Mouse (Mus musculus): ENCODE data around the gene Sdc1. TPM values are rescaled to one million over a fixed set of nuclear protein-coding genes. Genes with fewer than 3 reads are reported as not detected.

Gene Sdc1
- polyA plus RNA-seq, 1 experiment, result 4.5 TPM

DNA sequence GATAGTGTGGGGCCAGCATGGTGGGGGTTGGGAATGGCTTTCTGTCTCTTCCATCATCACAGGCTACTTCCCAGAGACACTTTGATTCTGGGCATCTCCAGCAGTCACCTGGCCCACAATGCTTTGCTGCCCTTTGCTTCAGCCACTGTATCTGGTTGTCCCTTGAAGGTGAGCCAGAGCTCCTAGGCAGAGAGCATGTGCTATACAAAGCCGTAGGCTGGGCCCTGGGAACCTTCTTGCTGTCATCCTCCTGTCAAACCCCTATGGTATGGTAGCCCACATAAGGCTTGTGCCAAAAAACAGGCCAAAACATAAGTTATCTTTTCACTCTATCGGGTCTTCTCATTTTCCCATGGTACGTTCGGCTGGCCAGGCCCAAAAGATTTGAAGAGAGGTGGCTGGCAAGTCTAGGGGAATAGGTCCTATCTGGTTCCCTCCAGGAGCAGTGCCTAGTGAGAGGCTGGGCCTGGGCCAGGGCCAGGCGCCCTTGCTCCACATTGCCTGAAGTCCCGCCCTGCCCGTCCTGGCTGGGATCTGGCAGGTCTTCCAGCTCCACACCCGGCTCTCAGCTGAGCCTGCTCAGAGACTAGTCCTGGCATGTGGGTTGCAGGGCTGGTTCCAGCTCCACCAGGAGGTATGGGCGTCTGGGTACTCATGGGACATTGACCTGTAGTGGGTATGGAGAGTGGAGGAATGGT, 10.7 kb downstream of the Sdc1 start:
- no peak for DNase-seq (ENCODE audit: extremely low spot score in 1 of 2, low spot score in 1 of 2)

DNA sequence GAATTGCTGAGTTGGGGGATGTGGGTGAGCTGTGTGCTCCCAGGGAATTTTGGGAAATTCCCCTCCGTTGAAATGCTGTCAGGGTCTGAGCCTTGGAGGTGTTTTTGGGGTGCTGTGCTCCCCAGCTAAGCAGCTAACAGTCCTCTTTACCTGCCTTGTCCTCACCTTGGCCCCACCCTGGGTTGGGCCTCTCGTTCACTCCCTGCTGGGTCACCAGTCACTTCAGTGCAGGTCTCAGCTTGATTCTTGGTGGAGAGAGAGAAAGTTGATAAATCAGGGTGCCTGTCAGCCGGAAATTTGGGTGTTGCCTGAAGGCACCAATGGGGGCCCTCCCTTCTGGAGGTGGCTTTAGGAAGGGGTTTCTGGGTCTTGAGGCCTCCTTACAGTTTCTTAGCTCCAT, 11.4 kb downstream of the Sdc1 start:
- DNase-seq (ENCODE audit: extremely low spot score in 1 of 2, low spot score in 1 of 2), result no peak

DNA sequence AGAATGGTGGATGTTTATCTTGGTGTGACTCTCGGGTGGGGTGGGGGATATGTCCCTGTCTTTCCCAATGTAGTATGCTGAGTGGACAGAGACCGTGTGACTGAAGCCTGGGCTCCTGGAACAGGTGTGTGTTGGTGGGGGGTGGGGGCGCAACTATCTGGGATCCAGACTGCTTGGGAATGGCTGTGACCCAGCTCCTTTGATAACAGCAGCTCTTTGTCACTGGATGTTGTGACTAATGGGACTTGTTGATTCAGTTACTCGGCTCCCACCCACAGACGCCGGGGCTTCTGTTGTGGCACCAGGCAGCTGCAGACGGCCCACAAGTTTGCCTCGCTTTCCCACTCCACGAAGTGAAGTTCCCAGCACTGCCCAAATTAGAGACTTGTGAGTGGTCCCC, 13.1 kb downstream of the Sdc1 start:
- DNase-seq (ENCODE audit: extremely low spot score in 1 of 2, low spot score in 1 of 2), result peak; percentile 8 to 19

DNA sequence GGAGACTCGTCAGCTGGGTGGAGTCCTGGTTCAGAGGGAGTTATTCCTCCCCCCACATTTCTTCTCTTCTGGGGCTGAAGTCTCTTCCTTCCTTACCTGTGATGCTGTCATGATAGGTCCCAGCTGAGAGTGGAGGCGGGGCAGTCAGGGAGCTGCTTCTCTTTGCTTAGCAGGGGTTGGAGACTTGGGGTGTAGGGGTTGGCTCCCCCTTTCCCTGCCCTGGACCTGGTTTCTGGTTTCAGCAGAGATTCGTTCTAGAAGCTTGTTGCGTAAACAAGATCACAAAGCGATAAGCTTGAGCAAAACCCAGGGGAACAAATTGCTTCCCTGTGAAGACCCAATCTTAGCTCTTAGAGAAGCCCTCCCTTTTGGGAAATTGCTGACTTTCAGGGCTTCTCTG, 15.4 kb downstream of the Sdc1 start:
- DNase-seq (ENCODE audit: extremely low spot score in 1 of 2, low spot score in 1 of 2), result no peak

DNA sequence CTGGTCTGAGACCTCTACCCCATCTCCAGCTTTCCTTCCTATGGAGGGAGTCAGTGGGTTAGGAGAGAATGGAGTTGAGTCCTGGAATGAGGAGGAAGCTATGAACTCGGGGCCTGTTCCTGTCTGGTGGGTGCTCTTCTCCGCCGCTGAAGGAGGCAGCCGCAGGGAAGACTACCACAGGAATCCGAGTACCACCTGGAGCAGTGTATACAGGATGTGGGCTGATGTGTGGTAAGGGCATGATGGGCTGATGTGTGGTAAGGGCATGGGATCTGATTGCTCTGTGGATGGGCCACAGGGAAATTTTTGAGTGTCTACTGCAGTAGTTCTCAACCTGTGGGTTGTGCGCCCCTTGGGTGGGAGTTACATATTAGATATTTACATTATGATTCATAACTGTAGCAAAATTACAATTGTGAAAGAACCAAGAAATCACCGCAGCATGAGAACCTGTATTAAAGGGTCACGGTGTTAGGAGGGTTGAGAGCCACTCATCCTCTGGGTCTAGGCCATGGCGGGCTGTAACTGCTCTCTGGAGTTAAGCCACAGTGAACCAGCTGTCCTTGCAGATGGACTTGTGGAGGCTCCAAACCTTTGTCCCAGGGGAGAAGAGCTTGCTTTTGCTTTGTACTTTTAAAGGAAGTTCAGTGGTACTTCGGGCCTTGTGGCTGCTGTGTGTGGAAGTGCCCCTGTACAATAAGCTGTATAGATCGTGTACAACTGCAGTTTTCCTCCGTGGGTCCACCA, 16.0 kb downstream of the Sdc1 start:
- no peak for DNase-seq (ENCODE audit: extremely low spot score in 1 of 2, low spot score in 1 of 2)

DNA sequence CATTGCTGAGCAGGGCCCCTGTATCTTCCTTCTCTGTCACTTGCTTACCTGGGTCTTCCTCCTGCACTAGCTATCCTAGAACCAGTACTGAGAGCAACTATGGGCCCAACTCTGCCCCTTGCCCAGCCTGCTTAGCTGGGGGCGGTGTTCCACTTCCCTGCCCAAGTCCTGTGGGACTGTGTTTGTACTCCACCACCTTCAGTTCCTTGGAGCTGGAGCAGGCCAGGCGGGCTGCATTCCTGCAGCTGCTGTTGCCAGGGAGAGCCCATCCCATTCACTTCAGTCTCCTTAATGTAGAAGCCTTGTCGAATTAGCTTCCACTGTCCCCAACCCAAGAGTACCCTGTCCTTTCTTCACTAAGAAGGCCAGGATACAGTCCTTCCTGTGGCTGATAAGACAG, 17.3 kb downstream of the Sdc1 start:
- DNase-seq (ENCODE audit: extremely low spot score in 1 of 2, low spot score in 1 of 2), result no peak

DNA sequence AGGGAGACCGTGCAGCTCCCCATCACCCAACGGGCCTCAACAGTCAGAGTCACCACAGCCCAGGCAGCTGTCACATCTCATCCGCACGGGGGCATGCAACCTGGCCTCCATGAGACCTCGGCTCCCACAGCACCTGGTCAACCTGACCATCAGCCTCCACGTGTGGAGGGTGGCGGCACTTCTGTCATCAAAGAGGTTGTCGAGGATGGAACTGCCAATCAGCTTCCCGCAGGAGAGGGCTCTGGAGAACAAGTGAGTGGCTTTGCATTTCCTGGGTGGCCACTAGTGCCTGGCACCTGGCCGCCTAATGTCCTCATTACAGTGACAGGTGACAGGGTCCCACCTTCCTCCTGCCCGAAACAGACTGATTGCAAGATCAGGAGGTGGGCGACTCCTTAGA, 19.5 kb downstream of the Sdc1 start:
- DNase-seq (ENCODE audit: extremely low spot score in 1 of 2, low spot score in 1 of 2), result no peak

DNA sequence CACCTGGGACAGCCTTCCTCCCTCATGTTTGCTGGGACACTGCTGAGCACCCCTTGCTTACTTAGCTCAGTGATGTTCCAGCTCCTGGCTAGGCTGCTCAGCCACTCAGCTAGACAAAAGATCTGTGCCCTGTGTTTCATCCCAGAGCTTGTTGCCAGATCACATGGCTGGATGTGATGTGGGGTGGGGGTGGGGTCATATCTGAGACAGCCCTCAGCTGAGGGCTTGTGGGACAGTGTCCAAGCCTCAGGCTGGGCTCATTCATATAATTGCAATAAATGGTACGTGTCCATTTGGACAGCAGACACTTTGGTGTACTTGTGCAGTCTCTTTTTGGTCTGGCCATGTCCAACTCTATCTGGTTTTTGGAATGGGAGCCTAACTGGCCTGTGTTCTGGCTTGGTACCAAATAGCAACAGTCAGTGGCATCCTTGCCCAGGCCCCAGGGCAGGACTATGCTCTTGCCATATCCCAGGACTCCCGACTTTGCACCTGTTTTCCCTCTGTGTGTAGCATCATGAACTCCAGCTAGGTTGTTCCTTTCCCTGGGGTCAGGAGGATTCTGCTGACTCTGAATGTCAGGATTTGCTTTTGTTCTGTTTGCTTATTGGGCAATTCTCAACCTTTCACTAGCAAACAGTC, 22.4 kb downstream of the Sdc1 start:
- no peak for DNase-seq (ENCODE audit: extremely low spot score in 1 of 2, low spot score in 1 of 2)

DNA sequence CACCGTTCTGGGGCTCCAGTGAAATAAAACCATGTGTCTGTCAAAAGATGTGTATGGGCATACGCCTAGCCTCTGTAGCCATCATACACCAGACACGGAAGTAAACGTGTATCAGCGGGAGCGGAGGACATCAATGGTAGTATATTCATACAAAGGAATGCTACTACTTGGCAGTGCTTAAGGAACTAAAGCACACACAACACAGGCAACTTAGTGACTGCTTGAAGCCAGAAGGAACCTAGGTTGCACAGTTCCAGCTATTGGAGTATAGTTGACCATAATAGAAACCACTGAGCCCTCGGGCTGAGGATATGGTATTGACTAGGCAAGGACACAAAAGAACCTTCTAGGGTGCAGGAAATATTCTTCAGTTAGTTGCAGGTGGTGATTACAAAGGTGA, 26.8 kb downstream of the Sdc1 start:
- DNase-seq (ENCODE audit: extremely low spot score in 1 of 2, low spot score in 1 of 2), result no peak

DNA sequence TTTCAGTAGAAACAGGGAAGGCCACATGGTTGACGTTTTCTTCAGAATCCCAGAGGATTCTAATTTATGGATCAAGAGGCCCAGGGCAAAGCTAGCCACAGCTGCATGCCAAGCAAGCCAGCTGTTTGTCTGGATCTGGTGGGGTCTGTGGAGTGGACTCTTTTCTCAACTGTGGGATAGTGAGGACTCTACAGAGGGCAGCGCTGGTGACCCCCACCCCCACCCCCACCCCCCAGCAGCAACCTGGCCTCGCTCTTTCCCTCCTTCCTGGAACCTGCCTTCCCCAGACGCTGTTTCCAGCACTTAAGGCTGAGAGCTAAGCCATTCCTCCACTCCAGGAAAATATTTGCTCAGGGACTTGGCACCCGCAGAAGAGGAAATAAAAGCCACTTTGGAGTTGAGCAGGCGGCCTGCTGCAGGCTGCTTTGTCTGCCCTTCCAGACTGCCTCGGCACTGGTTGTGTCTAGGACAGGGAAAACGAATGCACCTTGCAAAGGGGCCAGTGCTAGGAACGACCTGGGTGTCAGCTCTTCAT, 27.4 kb downstream of the Sdc1 start:
- no peak for DNase-seq (ENCODE audit: extremely low spot score in 1 of 2, low spot score in 1 of 2)

DNA sequence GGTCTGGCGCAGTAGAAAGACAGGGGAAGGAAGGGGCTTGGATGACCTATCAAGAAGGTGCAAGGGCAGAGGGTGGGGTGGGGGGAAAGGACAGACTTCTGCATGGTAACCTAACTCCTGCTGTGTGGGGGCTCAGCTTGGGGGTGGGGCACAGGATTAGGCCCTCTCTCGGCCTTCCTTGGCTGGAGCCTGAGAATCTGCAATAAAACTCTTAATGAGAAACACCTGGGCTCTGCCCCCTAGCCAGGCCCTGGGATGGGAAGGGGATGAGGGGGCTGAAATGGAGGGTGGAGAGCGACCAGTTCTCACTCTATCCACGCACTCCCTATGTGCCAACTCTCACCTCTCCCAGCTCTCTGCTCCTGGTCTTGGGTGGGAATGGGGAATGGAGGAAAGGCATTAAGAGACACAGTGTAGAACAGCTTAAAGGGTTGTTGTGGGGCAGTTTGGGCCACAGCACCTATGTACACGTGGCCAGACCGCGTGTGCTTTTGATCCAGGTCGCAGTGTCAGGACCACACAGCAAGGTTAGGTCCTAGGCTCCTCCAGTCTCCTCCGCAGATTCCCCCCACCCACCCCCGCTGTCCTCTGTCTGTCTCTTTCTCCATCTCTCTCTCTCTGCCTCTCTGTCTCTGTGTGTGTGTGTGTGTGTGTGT, 32.4 kb downstream of the Sdc1 start:
- DNase-seq (ENCODE audit: extremely low spot score in 1 of 2, low spot score in 1 of 2), result no peak

DNA sequence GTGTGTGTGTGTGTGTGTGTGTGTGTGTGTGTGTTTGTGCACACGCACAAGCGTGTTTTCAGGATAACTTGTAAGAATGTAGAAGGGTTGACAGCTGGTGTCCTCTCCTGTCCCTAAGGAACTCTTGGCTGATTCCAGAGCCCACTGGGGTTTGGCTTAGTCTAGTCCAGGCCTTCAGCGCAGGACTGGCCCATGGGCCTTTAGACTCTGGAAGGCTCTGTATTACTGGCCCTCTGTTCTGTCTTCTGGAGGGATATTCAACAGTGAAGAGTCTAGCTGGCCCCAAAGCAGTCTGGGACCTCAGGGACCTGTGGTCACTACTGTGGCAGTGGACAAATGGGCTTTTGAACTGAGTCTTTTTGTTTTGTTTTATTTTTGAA, 32.9 kb downstream of the Sdc1 start:
- DNase-seq (ENCODE audit: extremely low spot score in 1 of 2, low spot score in 1 of 2), result no peak

DNA sequence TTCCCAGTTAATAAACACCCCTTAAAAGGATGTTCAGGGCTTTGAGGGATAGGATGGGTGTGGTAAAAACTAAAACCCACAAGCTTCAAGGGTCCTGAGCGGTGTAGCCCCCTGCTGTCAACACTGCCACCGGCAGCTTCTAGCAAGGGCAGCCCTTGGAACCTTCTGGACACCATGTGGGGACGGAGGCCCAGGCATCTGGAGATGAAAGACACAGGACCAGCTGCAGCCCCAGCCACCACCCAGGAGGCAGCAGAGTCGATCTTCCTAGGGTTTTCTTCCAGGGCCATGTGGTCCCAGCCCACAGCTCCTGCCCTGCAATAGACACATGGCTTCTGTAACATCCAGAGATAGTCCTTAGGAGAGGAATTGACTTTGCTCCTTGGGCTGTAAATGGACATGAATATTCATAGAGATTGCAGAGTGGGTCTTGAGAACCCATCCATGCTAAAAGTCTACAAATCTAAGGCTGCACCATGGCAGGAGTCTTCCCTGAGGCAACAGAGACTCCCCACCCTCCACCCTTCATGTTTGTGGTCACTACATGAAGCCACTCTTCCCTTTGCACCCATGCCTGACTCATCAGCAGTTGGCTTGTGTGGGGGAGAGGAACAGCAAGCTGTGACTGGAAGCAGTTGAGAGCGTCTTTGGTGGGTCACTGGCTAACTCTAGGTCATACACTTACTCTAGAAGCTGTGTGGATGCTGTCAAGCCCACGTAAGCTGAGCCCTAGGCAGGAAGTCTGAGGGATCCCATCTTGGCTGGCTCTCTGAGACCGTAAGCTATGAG, 34.0 kb downstream of the Sdc1 start:
- DNase-seq (ENCODE audit: extremely low spot score in 1 of 2, low spot score in 1 of 2), result no peak

DNA sequence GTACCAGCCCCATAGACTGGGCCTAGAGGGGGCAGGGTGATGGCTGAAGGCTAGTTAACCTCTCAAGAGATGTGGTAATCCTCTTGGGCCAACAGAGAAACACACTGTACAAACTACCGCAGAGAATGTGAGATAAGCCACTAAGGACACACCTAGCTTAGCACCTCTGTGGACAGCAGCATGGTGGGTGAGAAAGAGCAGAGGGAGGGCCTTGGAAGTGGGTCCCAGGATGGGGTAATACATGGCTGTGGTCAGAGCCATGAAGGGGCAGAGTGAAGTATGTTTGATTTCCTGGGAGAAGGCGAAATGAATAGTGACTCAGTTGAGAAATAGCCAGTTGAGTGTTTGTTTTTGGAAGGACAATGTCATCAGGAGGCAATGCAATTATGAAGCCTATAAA, 38.0 kb downstream of the Sdc1 start:
- no peak for DNase-seq (ENCODE audit: extremely low spot score in 1 of 2, low spot score in 1 of 2)

DNA sequence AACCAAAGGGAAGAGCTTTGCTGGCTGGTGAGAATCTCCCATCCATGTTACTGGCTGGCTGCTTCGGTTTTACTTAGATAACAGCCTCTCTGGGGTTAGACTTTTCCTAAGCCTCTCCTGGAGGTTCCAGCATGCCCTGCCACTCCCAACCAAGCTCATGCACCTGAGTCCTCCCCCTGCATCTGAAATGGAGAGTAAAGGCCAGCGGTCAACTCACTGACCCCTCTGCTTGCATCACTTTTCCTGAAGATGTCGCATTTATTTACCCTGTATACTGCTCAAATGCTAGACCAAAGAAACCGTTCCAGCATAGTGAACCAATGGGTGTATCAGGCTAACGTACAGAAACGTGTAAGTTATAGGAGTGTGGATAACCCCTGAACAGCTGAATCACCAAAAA, 38.5 kb downstream of the Sdc1 start:
- DNase-seq (ENCODE audit: extremely low spot score in 1 of 2, low spot score in 1 of 2), result no peak

DNA sequence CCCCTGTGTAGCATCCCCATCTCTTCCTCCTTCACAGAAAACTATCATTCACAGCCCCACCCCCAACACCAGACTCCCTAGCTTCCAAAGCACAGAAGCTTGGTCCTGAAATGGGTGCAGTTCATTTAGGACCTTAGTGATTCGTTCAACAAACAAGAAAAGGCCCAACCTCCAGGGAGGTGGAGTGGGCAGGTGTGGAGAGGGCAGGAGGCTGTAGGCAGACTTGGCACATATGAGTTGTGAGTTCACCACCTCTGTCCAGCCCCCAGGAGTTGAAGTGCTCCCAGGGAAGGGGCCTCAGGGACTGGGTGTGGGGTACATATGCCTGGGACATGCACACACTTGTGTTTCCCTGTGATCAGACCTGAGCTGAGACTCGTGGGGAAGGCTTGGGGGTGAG, 39.8 kb downstream of the Sdc1 start:
- DNase-seq (ENCODE audit: extremely low spot score in 1 of 2, low spot score in 1 of 2), result no peak

DNA sequence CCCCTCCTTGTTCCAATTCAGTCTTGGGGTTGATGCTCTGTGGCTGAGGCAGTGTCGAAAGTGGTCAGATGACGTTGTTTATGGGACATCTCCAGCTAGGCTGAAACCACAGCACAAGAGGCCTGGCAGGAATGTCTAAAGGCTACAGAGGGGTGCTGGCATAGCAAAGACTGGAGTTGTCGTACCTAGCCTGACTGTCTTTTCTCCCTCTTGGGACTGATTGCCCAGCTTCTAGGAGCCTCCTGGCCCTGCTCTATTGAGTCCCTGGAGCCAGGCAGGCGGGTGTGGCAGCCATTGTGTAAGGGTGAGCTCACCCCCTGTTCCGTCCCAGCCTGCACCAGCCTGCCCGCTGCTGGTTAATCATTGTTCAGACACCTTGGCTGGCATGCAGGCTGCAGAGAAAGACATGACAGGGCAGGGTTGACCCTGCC, 40.3 kb downstream of the Sdc1 start:
- no peak for DNase-seq (ENCODE audit: extremely low spot score in 1 of 2, low spot score in 1 of 2)

DNA sequence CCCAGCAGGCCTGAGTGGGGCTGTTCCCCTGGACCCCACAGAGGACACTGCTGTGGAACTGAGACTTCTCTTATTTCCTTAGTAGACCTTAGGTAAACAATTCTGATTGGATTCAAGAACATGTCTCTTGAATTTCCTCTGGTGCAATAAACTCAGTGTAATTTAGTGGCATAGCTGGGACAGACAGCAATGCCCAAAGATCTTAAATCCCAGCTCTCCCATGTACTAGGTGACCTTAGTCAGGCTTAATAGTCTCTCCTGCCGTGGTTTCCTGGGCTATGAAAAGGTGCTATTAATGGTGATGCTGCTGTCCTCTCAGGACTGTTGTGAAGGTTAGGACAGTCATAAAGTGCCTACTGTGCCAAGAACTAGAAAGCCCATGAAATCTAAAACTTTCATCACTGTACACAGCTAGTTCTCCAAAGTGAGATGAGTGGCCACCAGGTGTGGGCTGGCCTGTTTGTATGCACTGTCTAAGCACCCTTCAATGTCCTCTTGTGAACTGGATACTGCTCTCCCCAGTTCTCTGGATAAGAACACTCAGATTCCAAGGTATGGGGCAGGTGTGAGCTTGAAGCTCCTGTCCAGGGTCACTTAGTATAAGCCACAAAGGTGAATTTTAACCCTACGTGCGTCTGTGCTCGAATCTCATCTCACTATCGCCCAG, 40.9 kb downstream of the Sdc1 start:
- DNase-seq (ENCODE audit: extremely low spot score in 1 of 2, low spot score in 1 of 2), result no peak

DNA sequence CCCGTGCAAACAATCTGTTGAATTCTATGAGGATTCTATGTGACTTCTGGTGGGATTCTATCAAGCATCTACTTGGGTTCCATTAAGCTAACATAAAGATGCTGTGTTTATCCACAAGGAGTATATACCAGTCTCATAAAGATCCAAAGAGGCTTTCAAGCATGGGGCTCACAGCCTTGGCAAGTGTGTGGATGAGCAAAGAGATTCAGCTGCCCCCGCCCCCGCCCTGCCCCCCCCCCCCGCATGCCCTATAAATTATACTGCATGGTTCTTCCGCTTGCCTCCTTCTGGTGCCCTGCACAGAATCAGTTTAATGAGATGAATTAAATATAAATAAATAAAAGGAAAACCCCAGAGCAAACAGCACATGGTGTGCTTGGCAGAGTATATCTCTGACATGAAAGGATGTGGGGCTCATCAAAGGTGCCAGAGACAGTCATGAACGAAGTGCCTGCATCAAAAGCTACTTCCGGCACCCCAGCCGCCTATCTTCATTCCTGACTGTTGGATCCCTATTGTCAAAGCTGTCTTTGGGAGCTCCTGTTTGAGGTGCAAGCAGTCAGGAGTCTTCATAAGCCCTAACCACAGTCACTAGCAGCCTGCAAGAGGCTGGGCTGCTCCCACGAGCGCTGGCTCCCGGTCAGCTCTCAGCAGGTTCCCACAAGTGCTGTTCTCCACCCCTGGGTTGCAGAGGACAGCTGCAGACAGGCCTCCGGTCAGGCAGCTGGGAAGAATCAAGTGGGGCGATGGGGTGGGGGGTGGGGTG, 46.5 kb downstream of the Sdc1 start:
- peak in 1 of 2 experiments; percentile 1 for DNase-seq (ENCODE audit: extremely low spot score in 1 of 2, low spot score in 1 of 2)
